Mouse (Mus musculus) MEL (cell line): ENCODE data around the gene Zfp985. TPM values are rescaled to one million over a fixed set of nuclear protein-coding genes. Genes with fewer than 3 reads are reported as not detected.
"Not testable (repeated sequence)": the region's sequence is repeated elsewhere in the genome, so short reads cannot be mapped to it uniquely, and the experiment has no call there.

Experiments used
- DNase-seq: peaks from one replicate; pipeline ENCODE4 v3.0.0; 2011; ENCODE audit warnings: low read depth, low spot score
- H3K27ac ChIP-seq: 2 replicates; pipeline ENCODE4 v1.5.1; 2012; ENCODE audit warnings: low read depth, mild to moderate bottlenecking, control low read depth, low read length, moderate library complexity; ENCODE audit not compliant: control insufficient read depth
- H3K27me3 ChIP-seq, 2 experiments: fragments of 150-350 bp in 1 of 2; sonication (generic) in 1 of 2; 2 replicates each; pipeline ENCODE4 v1.6.1; 2012; ENCODE audit warnings: low read length in 2 of 2, mild to moderate bottlenecking in 2 of 2, improper control_type of control experiment in 1 of 2, moderate library complexity in 1 of 2; ENCODE audit not compliant: insufficient read depth in 2 of 2, control insufficient read depth in 1 of 2
- H3K36me3 ChIP-seq, 2 experiments: 2 replicates each; pipeline ENCODE4 v1.6.1; 2012 to 2014; ENCODE audit warnings: low read length in 2 of 2, improper control_type of control experiment in 1 of 2, inconsistent platforms in 1 of 2, mild to moderate bottlenecking in 1 of 2; ENCODE audit not compliant: insufficient read depth in 2 of 2, control insufficient read depth in 1 of 2
- H3K4me1 ChIP-seq, 2 experiments: fragments of 150-350 bp in 1 of 2; sonication (generic) in 1 of 2; 2 replicates each; pipeline ENCODE4 v1.6.1; 2012; ENCODE audit warnings: low read length in 2 of 2, improper control_type of control experiment in 1 of 2, mild to moderate bottlenecking in 1 of 2; ENCODE audit not compliant: insufficient read depth in 2 of 2, control insufficient read depth in 1 of 2
- H3K4me3 ChIP-seq, 2 experiments: fragments of 150-350 bp in 1 of 2; sonication (generic) in 1 of 2; 2 replicates each; pipeline ENCODE4 v1.5.1; 2012; ENCODE audit warnings: low read depth in 2 of 2, low read length in 2 of 2, mild to moderate bottlenecking in 2 of 2, moderate library complexity in 2 of 2, control low read depth in 1 of 2, improper control_type of control experiment in 1 of 2; ENCODE audit not compliant: control insufficient read depth in 1 of 2, insufficient read depth in 1 of 2
- H3K79me2 ChIP-seq: 2 replicates; pipeline ENCODE4 v1.6.1; 2012; ENCODE audit warnings: mild to moderate bottlenecking, low read length, moderate library complexity; ENCODE audit not compliant: control insufficient read depth, poor library complexity, insufficient read depth
- H3K9ac ChIP-seq: 2 replicates; pipeline ENCODE4 v1.6.1; 2012; ENCODE audit warnings: low read depth, mild to moderate bottlenecking, control low read depth, low read length, moderate library complexity; ENCODE audit not compliant: control insufficient read depth, poor library complexity, severe bottlenecking
- H3K9me3 ChIP-seq: fragments of 150-350 bp; sonication (generic); replicated peaks from 2 replicates; pipeline ENCODE4 v1.6.1; 2012; ENCODE audit warnings: mild to moderate bottlenecking, low read length, improper control_type of control experiment, moderate library complexity; ENCODE audit not compliant: insufficient read depth
- CTCF ChIP-seq, 3 experiments: IDR thresholded peaks in 2 of 3; conservative IDR thresholded peaks in 1 of 3; 2 replicates each; pipeline ENCODE4 v1.5.1; 2011 to 2012; ENCODE audit warnings: low read length in 3 of 3, low read depth in 2 of 3, mild to moderate bottlenecking in 2 of 3, improper control_type of control experiment in 1 of 3, inconsistent platforms in 1 of 3, mixed read lengths in 1 of 3, moderate library complexity in 1 of 3; ENCODE audit not compliant: control insufficient read depth in 1 of 3, insufficient read depth in 1 of 3, poor library complexity in 1 of 3, severe bottlenecking in 1 of 3
- E2F4 ChIP-seq: IDR thresholded peaks from 2 replicates; pipeline ENCODE4 v1.6.1; 2011; ENCODE audit warnings: low read depth, low read length, improper control_type of control experiment, borderline replicate concordance
- ELF1 ChIP-seq: IDR thresholded peaks from 2 replicates; pipeline ENCODE4 v1.6.1; 2014; ENCODE audit warnings: low read depth, mild to moderate bottlenecking, inconsistent platforms, low read length, improper control_type of control experiment, moderate library complexity
- EP300 ChIP-seq, 2 experiments: IDR thresholded peaks; 2 replicates each; pipeline ENCODE4 v1.6.1; 2011; ENCODE audit warnings: improper control_type of control experiment in 2 of 2, low read length in 2 of 2, low read depth in 1 of 2, mild to moderate bottlenecking in 1 of 2
- ETS1 ChIP-seq: IDR thresholded peaks from 2 replicates; pipeline ENCODE4 v1.6.1; 2012; ENCODE audit warnings: low read depth, mild to moderate bottlenecking, inconsistent platforms, low read length, improper control_type of control experiment, moderate library complexity
- GATA1 ChIP-seq: IDR thresholded peaks from 2 replicates; pipeline ENCODE4 v1.6.1; 2011; ENCODE audit warnings: low read depth, low read length, improper control_type of control experiment
- HCFC1 ChIP-seq: IDR thresholded peaks from 2 replicates; pipeline ENCODE4 v1.6.1; 2012; ENCODE audit warnings: low read depth, mild to moderate bottlenecking, inconsistent platforms, low read length, improper control_type of control experiment, moderate library complexity
- KAT2A ChIP-seq: conservative IDR thresholded peaks from 2 replicates; pipeline ENCODE4 v1.6.1; 2012; ENCODE audit warnings: low read depth, low read length, improper control_type of control experiment, inconsistent platforms
- MEF2A ChIP-seq: IDR thresholded peaks from 2 replicates; pipeline ENCODE4 v1.6.1; 2014; ENCODE audit warnings: low read depth, mild to moderate bottlenecking, inconsistent platforms, low read length, improper control_type of control experiment; ENCODE audit not compliant: poor library complexity, insufficient replicate concordance, severe bottlenecking; ENCODE audit errors: extremely low read depth
- MYC ChIP-seq: IDR thresholded peaks from 2 replicates; pipeline ENCODE4 v1.6.1; 2011; ENCODE audit warnings: low read depth, mild to moderate bottlenecking, low read length, improper control_type of control experiment, moderate library complexity
- NELFE ChIP-seq: IDR thresholded peaks from 2 replicates; pipeline ENCODE4 v1.6.1; 2011; ENCODE audit warnings: low read depth, low read length, improper control_type of control experiment
- POLR2AphosphoS5 ChIP-seq: IDR thresholded peaks from 2 replicates; pipeline ENCODE4 v1.6.1; 2012; ENCODE audit warnings: low read depth, borderline replicate concordance, mild to moderate bottlenecking, inconsistent platforms, low read length, moderate library complexity, mixed read lengths
- RAD21 ChIP-seq: IDR thresholded peaks from 2 replicates; pipeline ENCODE4 v1.6.1; 2011; ENCODE audit warnings: mild to moderate bottlenecking, low read depth, low read length, improper control_type of control experiment
- SIN3A ChIP-seq: IDR thresholded peaks from 2 replicates; pipeline ENCODE4 v1.6.1; 2012; ENCODE audit warnings: low read length, improper control_type of control experiment, inconsistent platforms
- TAL1 ChIP-seq: IDR thresholded peaks from 2 replicates; pipeline ENCODE4 v1.6.1; 2012; ENCODE audit warnings: mild to moderate bottlenecking, inconsistent platforms, low read length, moderate library complexity, mixed read lengths
- UBTF ChIP-seq: IDR thresholded peaks from 2 replicates; pipeline ENCODE4 v1.6.1; 2012; ENCODE audit warnings: low read depth, mild to moderate bottlenecking, inconsistent platforms, low read length, improper control_type of control experiment, moderate library complexity, borderline replicate concordance; ENCODE audit not compliant: insufficient read depth
- USF2 ChIP-seq, 2 experiments: IDR thresholded peaks; 2 replicates each; pipeline ENCODE4 v1.6.1; 2011 to 2012; ENCODE audit warnings: improper control_type of control experiment in 2 of 2, low read length in 2 of 2, borderline replicate concordance in 1 of 2, inconsistent platforms in 1 of 2, low read depth in 1 of 2, mild to moderate bottlenecking in 1 of 2; ENCODE audit not compliant: insufficient read depth in 1 of 2
- ZC3H11A ChIP-seq: IDR thresholded peaks from 2 replicates; pipeline ENCODE4 v1.6.1; 2012; ENCODE audit warnings: low read depth, mild to moderate bottlenecking, inconsistent platforms, low read length, improper control_type of control experiment
- ZMIZ1 ChIP-seq: IDR thresholded peaks from 2 replicates; pipeline ENCODE4 v1.6.1; 2012; ENCODE audit warnings: low read depth, mild to moderate bottlenecking, inconsistent platforms, low read length, improper control_type of control experiment, moderate library complexity
- polyA plus RNA-seq, 2 experiments: library from polyadenylated mRNA; stranded (reverse) in 1 of 2; unstranded in 1 of 2; fragments of >175 nt in 1 of 2; fragments of >200 nt in 1 of 2; gene quantifications; 2 replicates each; pipeline versions ENCODE4 v1.2.1 to v1.2.4; 2012; ENCODE audit warnings: low replicate concordance in 2 of 2, low read depth in 1 of 2; ENCODE audit not compliant: insufficient read length in 2 of 2, insufficient read depth in 1 of 2, missing spikeins in 1 of 2
- total RNA-seq: library from RNA; depleted of rRNA; stranded (reverse); fragments of 300-350 nt; gene quantifications from 2 replicates; pipeline ENCODE4 v1.2.3, GENCODE M21; 2012; rRNA removed

Zfp985 gene
- total RNA-seq (0.49 and 0.54 TPM in 2 replicates), polyA plus RNA-seq (1 to 10 TPM in 1 of 2 experiments, not detected in 1; 1.2 TPM)

DNA sequence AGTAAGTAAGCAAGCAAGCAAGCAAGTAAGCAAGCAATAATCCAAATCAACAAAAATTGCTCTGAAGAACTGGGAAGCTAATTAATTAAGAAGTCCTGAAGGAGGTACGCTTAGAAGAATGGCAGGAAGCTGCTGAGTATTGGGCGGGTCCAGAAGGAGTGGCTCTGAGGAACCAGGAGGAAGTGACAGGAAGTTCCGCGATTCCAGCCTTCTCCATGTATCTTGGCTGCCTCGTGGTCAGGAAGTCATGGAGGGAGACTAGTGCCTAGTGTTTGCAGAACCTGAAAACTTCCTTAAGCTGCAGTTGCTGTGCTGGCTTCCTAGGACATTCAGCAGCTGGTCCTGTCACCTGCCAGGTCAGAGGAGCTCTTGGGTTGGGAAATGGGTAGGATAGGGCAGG is at the start of gene Zfp985:
Gene Zfp985, plus strand, starts transcription at position 207 of the 400 bp plus-strand sequence.
- not testable (repeated sequence) for DNase-seq, H3K27ac ChIP-seq, H3K27me3 ChIP-seq, H3K9me3 ChIP-seq, H3K79me2 ChIP-seq, H3K4me1 ChIP-seq, H3K4me3 ChIP-seq, H3K9ac ChIP-seq, H3K36me3 ChIP-seq

GRCm38 (mm10) chr4:147509174-147509573 is 43.9 kb upstream of the Zfp985 start:
- Histone ChIP-seq H3K4me3 (no peak overlapping the region), H3K27me3 (no peaks in the 10 kb centered on the region), H3K9me3 (no peaks in the 10 kb centered on the region; the same call in 1 of the 2 replicates), H3K36me3 (no peaks in the 10 kb centered on the region; a peak in 1 of 4 replicates), H3K79me2 (no peaks in the 10 kb centered on the region), H3K27ac (no peak overlapping the region), H3K4me1 (no peaks in the 10 kb centered on the region), H3K9ac (no peak overlapping the region)
- TF ChIP-seq MEF2A, result no peak
- no peak for TF ChIP-seq NELFE
- no peak for TF ChIP-seq CTCF (IDR thresholded peaks at IDR 0.05 in 2 of 3, conservative IDR thresholded peaks at IDR 0.05 in 1 of 3; ENCODE audit: control insufficient read depth in 1 of 3, insufficient read depth in 1 of 3, low read depth in 2 of 3, low read length in 3 of 3, poor library complexity in 1 of 3, severe bottlenecking in 1 of 3)
- TF ChIP-seq EP300 (IDR thresholded peaks at IDR 0.05; ENCODE audit: low read depth in 1 of 2, low read length in 2 of 2), result no peak
- no peak for TF ChIP-seq RAD21
- no peak for TF ChIP-seq POLR2AphosphoS5
- no peak for TF ChIP-seq HCFC1
- TF ChIP-seq SIN3A, result no peak
- no peak for TF ChIP-seq USF2 (IDR thresholded peaks at IDR 0.05; ENCODE audit: borderline replicate concordance in 1 of 2, insufficient read depth in 1 of 2, low read depth in 1 of 2, low read length in 2 of 2)
- no peak for TF ChIP-seq UBTF
- TF ChIP-seq TAL1, result no peak
- no peak for TF ChIP-seq GATA1
- TF ChIP-seq MYC, result no peak
- no peak for DNase-seq

DNA sequence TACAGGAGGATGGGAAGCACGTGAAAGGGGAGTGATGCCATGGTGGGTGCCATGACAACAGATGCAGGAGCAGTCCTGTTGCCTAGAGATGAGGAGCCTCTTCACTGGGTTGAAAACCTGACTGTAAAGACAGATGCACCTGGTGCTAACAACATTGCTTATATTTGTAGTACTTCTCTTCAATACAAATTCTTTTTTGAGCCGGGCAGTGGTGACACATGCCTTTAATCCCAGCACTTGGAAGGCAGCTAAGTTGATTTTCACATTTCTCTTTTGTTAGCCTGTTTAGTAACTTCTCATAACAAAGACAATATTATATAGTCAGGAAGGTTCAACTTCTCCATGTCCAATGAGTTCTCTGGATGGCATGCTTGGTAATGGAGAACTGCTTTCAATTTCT is 34.1 kb upstream of the Zfp985 start:
- no peaks in the 10 kb centered on the region for H3K36me3 ChIP-seq
- no peaks in the 10 kb centered on the region for H3K79me2 ChIP-seq
- no peak overlapping the region for H3K9ac ChIP-seq
- H3K4me3 ChIP-seq, result no peak overlapping the region
- TF ChIP-seq RAD21 (no peak), USF2 (IDR thresholded peaks at IDR 0.05; ENCODE audit: borderline replicate concordance in 1 of 2, insufficient read depth in 1 of 2, low read depth in 1 of 2, low read length in 2 of 2) (no peak), ZMIZ1 (no peak), GATA1 (no peak), ZC3H11A (no peak), E2F4 (no peak), ELF1 (no peak), CTCF (IDR thresholded peaks at IDR 0.05 in 2 of 3, conservative IDR thresholded peaks at IDR 0.05 in 1 of 3; ENCODE audit: control insufficient read depth in 1 of 3, insufficient read depth in 1 of 3, low read depth in 2 of 3, low read length in 3 of 3, poor library complexity in 1 of 3, severe bottlenecking in 1 of 3) (no peak), MYC (no peak), KAT2A (no peak), ETS1 (no peak), EP300 (IDR thresholded peaks at IDR 0.05; ENCODE audit: low read depth in 1 of 2, low read length in 2 of 2) (no peak)
- no peaks in the 10 kb centered on the region for H3K9me3 ChIP-seq
- no peak for DNase-seq
- H3K4me1 ChIP-seq, result no peaks in the 10 kb centered on the region
- H3K27ac ChIP-seq, result no peak overlapping the region
- H3K27me3 ChIP-seq, result no peaks in the 10 kb centered on the region
